Mouse (Mus musculus): ENCODE data around the gene Btbd35f26.
"Not testable (repeated sequence)": the region's sequence is repeated elsewhere in the genome, so short reads cannot be mapped to it uniquely, and the experiment has no call there.

Btbd35f26 gene

GRCm38 (mm10) chrX:31336154-31336553 is at the start of gene Btbd35f26:
Gene Btbd35f26, plus strand, starts transcription at chrX:31336454.
- DNase-seq (ENCODE audit: low spot score in 2 of 2), result not testable (repeated sequence)

GRCm38 (mm10) chrX:31341924-31342323 is 5.7 kb downstream of the Btbd35f26 start:
- not testable (repeated sequence) for DNase-seq (ENCODE audit: low spot score in 2 of 2)

- not testable (repeated sequence) for DNase-seq (ENCODE audit: low spot score in 2 of 2)
Measured at GRCm38 (mm10) chrX:31383818-31384217, 47.6 kb downstream of the Btbd35f26 start, which contains the start of gene Btbd35f19. Gene Btbd35f19, minus strand, starts transcription at chrX:31383918.

Measured in spleen, postnatal 14 days (tissue).